Mouse (Mus musculus) right cerebral cortex, postnatal 25 days (tissue): ENCODE data around the gene Sall1.

ENCODE experiments used
- DNase-seq: peaks from one replicate; pipeline ENCODE4 v3.0.0; 2022

Gene Sall1

DNA sequence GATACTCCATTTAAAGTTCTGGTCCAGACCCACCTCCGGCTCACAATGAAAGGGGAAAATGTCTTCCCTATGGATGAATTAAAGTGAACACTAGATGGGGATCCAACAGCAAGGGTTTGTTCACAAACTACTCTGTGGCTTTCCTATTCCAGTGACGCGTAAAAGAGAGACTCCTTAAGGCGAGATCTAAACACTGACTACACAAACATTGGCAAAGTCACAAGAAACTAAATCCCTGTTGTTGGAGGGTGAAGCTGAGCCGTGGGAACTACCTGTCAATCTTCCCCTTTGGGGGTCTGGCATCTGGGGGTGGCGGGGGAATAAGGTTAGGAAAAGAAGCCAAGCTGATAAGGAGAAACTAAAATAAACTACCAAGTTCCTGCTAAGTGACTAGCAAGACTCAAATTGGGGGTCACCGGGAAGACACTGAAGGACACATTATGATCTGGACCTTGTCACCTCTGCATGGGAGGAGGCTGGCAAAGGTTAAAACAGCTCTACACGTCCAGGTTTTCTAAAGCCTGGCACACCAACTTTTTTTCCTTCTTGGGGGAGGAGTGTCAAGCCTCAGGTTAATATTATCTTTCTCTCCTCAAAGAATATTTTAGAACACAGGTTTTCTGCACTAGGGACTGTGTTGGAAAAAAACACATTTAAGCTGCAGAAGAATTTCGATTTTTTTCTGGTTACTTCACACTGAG lies 6.3 kb downstream of the Sall1 start:
- DNase-seq, result no peak

DNA sequence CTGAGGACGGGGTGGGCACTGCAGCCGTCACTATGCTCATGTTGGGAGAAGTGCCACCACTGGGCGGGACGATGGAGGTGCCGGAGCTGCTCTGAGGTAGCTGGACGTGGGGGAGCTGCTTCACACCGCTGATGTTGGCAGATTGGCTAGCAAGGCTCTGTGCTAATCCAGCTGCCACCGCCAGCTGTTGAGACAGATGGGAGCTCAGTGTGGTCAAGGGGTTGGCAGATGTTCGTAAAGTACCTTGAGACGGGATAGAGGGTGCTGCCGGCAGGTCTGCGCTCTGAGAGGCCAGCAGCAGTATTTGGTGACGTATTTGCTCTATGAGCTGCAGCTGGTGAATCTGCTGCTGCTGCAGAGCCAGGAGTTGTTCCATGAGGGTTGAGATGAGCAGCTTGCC lies 11.6 kb downstream of the Sall1 start:
- no peak for DNase-seq

DNA sequence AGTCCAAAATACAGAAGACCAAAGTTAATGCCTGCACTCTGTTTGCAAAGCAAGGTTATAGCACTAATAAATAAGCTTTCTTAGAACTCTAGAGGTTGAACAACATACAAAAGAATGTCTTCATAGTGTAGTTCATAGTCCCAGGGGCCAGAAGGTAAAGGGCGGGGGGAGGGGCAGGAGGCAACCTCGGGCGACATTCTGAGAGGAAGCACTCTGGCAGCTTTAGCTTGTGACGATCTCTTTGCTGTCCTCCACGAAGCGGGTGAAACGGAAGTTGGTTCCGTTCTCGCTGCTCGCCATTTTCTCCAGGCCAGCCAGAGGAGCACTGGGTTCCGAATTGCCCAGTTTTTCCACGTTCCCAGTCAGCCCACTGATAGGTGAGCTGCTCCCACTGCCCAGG lies 15.8 kb downstream of the Sall1 start:
- no peak for DNase-seq

DNA sequence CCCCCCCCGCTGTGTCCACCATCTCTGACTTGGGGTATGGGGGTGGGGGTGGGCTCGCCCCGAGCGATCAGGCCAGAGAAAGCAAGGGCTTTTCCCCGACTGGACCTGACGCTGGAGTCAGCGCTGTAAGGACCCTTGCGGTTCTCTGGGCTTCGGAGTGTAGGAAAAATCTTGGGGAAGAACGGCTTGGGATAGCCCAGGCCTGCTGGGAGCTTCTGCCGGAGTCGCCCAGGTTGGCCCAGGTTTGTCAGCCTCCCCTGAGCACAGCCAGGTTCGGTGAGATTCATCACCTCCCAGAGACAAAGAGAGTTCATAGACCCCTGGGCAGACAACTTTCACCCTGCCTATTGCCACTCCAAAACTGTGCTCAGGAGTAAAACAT lies 17.8 kb downstream of the Sall1 start:
- DNase-seq, result no peak

DNA sequence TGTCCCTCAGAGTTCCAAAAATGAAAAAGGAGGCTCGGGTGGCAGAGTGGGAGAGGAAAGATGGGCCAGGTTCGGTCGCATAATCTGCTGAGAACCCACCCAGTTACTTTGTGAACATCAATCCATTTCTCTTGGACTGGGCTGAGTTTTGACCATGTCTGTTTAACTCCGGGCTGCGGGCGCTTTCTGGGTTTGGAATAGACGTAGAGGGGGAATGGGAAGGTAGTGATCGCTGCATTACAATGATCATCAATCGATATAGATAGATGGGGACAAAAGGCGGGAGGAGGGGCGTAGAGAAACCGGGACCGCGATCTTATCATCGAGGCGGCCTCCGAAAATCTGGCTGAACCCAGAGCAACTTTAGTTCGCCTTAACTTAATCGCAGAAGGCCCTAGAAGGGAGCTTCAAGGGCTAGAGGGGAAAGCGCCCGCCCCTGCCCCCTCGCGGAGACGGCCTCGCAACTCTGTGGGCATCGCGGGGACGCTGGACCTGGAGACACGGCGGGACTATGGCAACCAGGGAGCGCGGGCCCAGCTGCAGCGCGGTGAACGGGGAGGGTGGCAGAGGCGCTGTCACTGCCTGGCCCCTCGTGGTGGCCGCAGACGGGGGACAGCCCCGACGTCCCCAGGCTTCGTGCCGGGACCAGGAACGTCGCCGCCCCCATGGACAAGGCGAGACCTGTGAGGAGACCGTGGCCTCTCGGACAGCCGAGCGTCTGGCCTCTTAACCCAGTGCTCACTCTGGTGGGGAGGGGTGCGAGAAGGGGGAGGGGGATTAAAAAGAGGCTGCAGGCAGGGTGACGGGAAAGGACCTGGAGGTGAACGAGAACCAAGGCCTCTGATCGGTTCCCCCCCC lies 18.5 kb downstream of the Sall1 start:
- DNase-seq, result peak; percentile 14

DNA sequence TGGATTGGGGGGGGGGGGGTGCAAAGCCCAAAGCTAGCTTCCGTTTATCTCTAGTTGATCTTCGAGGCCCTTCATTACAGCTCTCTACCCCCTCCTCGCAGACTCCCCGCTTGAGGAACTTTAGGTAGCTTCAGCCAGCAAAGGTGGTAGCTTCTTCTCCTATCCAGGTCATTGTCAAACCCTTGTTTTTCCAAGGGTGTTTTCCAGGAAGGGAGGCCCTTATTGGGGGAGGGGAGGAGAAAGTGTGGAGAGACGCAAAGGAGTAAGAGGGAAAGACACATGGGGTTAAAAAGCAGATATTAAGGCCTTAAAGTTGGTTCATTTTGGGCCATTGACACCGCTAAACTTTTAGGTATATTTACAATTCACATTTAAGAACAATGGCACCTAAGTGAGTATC lies 19.2 kb downstream of the Sall1 start:
- DNase-seq, result no peak

DNA sequence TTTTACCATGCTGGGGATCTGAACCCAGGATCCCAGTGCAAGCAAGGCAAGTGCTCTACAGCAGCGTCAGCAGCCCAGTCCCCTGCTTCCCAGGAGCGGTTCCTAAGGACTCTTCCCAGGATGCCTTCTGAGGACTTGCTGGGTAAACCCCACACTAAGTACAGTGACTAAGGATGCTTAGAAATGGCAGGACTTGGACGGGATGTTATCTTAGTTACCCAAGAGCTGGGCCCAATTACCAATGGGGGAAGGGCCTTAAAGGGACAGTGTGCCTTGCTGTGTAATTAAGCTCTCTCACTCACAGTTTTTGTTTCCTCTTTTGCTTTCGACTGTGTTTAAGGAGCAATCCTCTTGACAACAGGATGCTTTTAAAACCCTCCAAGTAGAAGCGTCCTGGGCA lies 22.8 kb downstream of the Sall1 start:
- DNase-seq, result no peak

DNA sequence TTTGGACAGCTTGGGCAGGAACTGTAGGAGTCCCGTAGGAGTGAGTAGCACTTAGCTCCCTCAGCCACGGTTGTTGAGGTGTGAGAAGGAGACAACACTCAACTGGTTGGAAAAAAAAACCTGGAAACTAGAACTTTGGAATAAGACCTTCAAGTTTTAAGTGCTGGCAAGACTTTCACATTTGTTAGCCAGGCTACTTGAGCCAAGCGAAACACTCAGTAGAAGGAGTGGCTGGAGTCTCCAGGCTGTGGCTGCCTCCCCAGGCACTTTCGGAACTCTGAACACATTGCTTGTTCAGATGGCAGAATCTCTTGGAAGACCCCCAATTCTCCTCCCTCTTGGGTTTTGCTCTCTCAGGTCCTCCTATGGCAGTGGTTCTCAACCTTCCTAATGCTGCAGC lies 26.1 kb downstream of the Sall1 start:
- no peak for DNase-seq

DNA sequence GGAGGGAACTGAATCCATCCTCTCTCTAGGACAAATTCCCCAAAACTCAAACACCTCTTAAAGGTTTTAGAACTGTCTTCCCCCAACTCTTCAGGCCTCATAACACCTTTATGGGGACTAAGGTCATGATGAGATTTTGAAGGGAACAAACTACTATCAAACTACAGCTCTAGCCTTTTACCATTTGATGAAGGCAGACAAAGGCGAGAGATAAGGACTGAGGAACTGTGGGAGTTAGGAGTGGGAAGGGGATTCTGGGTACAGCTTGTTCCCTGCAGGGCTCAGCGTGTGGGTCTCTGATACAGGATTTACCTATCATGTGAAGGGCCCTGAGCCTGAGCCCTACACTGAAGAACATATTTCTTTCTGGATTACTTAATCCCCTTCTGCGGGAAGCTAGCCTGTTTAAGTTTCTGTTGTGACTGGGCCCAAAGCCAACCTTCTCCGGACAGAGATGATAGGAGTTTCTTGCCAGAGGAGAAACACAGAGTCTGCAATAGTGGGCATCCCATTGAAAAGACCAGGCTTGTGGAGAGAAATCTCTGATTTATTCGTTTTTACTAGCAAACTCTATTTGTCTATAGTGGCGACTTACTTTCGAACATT lies 27.4 kb downstream of the Sall1 start:
- no peak for DNase-seq

DNA sequence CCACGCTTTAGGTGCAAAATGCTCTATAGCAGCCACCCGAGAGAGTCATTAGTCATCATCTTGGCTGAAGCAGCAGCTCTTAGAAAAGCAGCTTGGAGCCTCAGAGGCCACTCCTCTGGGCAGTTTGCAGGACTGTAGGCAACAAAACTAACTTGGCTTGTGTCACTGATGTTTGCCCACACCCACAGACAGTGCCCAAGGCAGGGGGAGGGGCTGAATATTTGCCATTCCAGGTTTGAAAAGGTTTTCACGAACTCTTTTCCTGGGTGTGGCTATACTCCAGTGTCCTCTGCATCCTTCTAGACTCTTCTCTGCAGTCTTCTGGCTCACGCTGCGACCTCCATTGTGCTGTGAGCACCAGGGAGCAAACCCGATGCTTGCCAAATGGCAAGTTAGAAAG lies 28.4 kb downstream of the Sall1 start:
- no peak for DNase-seq

DNA sequence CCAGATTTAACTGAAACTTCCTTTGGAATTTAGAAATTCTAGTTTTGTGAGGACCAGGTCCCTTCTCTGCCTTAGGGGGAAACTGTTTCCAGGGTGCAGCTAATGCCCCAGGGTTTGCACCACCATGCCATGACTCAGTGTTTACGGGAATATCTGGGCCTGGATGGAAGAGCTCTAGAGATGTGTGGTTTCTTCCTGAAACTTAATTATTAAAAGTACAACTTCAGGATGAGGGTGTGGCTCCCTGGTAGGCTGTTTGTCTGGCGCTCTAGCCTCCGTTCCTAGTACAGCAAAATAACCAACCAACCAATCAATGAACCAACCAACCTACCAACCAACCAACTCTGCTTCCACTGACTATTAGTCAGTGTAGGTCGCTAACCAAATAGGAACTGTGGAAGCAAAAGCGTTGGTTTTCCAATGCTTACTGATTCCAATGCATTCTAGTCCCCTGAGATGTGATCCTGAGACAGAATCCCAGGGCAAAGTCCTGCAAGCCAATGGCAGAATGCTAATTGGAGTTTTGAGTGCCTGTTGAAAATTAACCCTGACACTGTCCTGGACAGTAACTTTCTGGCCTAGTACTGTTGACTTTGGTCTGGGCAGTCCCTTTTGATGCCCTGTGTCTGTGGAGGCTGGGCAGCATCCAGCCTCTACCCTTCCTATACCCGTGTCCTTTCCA lies 31.0 kb downstream of the Sall1 start:
- DNase-seq, result no peak

DNA sequence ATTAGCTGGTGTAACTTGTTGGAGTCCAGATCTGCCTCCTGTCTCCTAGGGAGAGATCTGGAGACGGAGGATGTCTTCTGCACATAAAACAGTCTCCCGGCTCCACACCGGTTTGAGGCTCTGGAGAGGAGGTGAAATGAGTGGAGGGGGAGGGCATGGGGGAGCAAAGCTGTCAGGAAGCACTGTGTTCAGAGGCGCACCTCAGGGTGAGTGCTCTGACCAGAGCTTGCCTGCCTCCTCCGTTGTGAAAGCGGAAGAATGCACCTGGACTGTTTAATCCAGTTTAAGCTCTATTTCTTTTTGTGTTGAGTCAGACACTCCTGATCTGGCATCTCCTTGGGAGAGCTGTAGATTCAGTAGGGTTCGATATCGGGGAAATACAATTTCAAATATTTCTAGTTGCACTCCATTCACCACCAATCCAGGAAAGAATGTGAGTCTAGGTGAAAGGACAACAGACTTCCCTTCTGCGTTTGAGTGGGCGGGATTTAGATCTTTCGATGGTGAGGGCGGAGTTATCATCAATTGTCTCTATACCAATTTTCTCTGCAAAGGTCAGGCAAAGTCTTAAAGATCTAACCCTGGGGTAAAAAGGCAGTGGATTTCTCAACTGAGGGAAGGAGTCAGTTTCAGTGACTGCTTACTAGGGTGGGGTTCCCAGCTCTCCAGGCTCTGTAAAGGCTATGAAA lies 31.8 kb downstream of the Sall1 start:
- no peak for DNase-seq

DNA sequence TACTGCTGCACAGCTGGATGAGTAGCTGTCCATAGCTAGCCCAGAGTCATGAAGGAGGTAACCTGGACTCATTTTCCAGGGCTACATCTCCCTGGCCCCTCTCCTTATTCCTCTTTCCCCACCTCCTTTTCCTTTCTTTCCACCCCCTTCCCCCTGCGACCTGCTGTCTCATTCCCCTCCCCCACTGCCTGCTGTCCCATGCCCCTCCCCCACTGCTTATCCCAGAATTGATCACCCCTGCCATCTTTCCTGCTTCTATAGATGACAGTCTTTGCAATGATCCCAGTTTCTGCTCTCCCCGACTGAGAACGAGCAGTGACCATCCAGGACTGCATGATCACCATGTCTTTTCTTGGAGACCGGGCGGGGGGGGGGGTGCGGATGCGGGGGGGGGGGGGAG lies 35.2 kb downstream of the Sall1 start:
- no peak for DNase-seq

DNA sequence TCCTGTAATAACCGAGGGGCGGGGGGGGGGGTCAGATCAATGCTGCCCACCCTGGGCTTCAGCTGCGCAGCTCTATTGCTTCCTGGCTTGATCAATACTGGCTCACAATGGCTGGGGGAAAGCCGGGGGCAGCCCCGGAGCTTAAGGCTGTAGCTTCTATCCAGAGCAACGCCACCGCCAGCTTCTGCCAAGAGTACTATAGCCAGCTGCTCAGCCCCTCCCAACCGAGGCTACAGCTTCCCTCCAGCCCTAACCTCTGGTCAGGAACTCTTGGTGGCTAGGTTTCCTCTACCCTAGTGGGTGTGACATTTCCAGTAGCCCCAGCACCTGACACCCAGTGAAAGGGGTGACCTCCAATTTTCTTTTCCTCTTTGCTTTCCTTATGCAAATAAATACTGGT lies 36.8 kb downstream of the Sall1 start:
- DNase-seq, result no peak

DNA sequence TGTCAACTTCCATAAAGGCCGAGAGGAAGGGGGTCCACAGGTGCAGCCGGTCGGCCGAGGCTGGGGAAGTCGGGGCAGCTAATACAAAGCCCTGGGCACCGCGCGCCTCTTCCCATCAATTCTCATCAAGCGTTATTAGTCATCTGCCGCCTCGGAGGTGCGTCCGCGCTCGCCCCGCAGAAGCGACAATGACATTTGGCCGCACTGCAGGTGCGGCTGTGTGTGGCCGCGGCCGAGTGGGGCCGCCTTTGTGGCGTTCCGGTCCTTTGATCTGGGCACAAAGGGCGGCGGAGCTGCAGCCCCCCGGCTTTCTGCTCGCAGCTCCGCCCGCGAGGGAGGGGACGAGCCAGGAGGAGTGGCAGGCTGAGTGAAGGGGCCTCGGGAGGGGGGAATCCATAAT lies 37.5 kb downstream of the Sall1 start:
- no peak for DNase-seq

DNA sequence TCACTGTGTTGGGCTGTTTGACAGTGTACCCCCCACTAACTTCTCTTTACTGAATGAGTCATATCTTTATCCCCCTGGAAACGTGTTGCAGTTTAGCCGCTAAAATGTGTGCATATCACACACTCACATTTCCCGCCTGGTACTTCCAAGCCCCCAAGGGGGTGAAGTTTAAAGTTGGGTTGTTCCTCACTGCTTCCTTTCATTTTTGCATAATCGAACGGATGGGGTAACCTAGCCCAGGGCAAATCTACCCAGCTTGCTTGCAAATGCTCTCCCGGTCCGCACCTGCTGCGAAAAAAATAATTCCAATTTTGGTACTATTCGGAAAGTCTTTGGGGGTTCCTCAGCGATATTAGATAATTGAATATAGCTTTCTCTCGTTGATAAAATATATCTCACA lies 38.2 kb downstream of the Sall1 start:
- DNase-seq, result no peak

DNA sequence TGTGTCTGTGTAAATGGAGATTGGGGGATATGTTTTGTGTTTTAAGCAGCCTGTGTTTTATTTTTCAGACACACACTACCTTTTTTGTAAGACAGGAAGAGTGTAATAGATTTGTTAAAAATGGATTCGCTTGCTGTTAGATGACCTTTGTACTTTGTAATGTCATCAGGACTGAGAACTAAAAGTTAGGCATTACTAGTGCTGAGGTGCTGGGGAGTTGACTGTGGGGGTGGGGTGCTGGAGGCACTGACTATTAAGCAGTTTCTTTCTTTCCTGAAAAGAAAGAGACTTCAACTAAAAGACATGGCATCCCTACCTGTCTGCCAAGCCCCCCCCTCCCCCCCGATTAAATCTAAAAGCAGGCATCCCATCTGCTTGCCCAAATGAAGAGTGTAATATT lies 39.9 kb downstream of the Sall1 start:
- no peak for DNase-seq

DNA sequence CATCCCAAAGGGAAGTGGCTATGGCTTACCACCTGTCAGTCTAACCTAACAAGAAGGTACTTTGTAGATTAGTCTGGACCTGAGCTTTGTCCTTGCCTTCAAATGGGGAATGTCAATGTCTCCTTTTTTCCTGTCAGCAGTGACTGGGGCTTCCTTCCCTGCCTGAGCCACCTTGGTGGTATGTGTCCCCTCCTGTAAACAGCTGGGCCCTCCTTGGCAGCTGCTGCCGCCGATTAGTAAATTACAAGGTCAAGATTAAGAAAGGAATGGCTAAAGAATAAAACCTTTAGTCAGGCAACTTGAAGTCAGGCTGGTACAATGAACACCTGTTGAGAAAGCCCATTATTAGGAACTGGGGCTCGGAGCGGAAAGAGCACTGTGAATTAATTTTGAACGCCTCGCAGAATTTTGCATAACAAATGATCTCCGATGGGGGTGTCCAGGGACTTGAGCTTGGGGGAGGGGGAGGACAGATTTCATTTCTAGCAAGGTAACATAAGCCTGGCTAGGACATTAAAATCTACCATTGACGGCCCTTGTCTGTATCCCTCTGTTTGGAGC lies 40.5 kb downstream of the Sall1 start:
- DNase-seq, result no peak

DNA sequence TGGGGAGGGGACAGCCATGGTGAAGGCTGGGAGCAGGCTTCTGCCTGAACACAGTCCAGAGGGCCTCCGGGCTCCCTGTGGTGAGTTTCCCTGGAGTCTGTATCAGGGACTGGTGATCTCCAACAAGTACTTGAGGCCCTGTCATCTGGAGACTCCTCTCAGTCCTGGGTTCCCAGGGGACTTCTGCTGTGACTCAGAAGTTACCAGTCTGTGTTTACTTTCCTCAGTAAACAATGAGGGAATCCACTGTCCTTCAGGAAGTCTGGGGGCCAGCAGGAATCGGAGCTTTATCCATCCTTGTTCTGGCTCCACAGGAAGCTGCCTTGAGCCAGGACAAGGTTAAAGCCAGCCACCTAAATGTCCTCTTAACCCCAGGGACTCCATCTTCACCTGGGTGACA lies 41.8 kb downstream of the Sall1 start:
- DNase-seq, result no peak

DNA sequence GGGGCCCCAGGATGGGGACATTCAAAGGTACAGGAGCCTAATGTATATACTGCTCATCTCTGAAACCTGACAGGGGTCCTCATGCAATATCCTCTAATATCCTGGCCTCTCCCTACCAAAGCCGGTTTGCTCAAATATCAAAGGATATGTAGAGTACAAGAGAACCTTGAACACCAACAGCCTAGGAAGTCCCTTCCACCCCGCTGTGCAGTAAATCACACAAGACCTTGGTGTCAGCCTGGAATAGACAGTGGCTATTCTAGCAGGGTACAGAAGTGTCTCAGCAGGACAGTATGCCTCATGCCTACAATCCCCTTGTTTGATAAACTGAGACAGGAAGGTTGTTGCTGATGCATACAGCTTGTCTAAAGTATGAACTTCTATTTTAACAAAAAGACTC lies 46.7 kb downstream of the Sall1 start:
- DNase-seq, result no peak

DNA sequence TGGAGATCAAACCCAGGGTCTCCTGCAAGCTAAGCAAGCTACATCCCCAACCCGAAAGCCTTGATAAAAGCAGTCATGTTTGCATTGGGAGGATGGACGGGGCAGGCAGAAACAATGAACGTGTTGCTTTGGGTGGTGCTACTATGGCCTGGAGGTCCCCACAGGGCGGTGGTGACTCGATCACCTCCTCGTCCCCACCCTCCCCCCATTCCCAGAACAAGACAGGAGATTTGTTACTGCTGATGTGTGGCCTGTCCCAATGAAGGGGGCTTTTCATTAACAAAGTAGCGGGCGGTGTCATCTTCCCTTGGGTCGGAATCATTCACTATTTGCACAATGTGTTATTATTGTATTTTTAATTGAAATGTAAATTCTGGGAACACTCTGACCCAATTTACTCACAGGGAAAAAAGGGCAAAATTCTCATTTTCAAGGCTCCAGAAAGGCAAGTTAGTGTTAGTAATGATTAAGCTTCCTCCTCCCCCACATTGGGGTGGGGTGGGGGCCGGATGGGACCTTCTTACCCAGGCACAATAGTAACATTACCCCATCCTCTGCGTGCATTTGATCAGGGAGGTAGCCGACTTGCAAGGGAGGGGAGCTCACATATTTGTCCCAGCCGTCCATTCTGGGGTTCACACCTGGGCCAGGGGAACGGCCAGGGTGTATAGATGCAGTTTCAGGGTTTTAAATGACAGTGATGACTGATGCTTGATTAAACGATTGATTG lies 52.0 kb downstream of the Sall1 start:
- DNase-seq, result no peak

DNA sequence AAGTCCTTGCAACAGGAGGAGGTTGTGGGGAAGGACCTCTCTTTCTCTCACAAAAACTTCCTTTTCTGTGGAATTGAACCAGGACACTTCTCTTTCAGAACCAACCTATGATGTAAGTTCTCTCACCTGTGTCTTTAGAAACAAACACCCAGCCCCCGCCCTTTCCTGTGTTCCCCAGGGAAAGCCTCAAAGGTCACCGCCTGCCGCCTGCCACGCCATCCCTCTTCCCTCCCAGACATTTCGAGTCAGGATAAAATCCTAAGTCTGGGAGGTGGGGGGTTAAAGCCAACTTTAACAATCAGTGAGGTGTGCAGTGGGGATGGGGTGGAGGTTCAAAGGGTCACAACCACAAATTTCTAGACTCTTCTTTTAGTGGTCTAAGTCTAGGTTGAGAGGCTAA lies 52.8 kb downstream of the Sall1 start:
- DNase-seq, result no peak
